Mouse (Mus musculus) megakaryocyte, embryonic 14.5 days (primary cell): ENCODE measurements around the gene Camkv.

Experiments
- FLI1 ChIP-seq: IDR thresholded peaks from 2 replicates; pipeline ENCODE4 v1.6.1; 2012; ENCODE audit warnings: low read length, inconsistent platforms, mixed read lengths
- GATA1 ChIP-seq: IDR thresholded peaks from 3 replicates; pipeline ENCODE4 v1.6.1; 2012; ENCODE audit warnings: mixed read lengths, low read length, inconsistent platforms, borderline replicate concordance

DNA sequence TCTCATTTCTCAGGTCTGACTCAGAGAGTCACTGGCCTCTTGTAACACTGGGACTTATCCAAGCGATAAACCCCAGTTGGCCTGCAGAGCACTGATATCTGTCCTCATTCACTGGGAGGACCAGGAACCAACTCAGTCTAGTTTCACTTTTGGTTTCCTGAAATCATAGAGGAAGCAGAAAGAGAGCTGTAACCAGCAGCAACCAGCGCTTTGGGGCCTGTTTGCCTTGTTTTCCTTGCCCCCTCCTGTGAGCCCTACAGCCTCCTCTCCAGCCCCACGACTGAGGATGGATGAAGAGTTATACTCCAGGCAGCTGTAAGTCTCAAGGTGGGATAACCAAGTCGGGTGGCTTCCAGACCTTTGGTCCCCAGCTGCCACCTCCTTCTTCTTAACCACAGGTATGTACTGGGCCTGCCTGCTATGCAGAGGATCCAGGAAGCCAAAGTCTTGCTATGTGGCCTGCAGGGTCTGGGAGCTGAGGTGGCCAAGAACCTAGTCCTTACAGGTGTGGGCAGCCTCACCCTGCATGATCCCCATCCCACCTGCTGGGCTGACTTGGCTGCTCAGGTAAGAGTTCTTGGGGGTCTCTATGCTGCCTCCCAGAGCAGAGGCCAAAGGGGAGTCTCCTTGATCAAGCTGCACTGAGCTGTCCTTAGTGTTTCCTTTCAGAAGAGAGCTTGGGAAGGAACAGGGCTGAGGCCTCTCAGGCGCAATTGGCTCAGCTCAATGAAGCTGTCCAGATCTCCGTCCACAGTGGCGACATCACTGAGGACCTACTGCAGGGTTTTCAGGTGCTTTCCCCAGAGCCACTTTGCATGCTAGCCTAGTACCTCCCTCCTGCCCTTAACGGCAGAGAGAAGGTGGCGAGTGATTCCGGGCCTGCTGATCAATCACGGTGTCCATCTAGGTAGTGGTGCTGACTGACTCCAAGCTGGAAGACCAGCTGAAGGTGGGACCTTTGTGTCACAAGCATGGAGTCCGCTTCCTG lies 40.2 kb downstream of the Camkv start, which contains the start of gene Uba7:
- peak; percentile 31; the same call in 1 of the 3 replicates for TF ChIP-seq GATA1
- TF ChIP-seq FLI1: no peak
